Mouse (Mus musculus) liver, embryonic 14.5 days (tissue): ENCODE results near the gene Snx20.

ENCODE experiments used
- CTCF ChIP-seq: IDR thresholded peaks from 2 replicates; pipeline ENCODE4 v1.5.1; 2016; ENCODE audit warnings: antibody characterized with exemption, low read depth, control low read depth
- EP300 ChIP-seq: IDR thresholded peaks from 2 replicates; pipeline ENCODE4 v1.6.1; 2016; ENCODE audit warnings: antibody characterized with exemption, low read depth

DNA sequence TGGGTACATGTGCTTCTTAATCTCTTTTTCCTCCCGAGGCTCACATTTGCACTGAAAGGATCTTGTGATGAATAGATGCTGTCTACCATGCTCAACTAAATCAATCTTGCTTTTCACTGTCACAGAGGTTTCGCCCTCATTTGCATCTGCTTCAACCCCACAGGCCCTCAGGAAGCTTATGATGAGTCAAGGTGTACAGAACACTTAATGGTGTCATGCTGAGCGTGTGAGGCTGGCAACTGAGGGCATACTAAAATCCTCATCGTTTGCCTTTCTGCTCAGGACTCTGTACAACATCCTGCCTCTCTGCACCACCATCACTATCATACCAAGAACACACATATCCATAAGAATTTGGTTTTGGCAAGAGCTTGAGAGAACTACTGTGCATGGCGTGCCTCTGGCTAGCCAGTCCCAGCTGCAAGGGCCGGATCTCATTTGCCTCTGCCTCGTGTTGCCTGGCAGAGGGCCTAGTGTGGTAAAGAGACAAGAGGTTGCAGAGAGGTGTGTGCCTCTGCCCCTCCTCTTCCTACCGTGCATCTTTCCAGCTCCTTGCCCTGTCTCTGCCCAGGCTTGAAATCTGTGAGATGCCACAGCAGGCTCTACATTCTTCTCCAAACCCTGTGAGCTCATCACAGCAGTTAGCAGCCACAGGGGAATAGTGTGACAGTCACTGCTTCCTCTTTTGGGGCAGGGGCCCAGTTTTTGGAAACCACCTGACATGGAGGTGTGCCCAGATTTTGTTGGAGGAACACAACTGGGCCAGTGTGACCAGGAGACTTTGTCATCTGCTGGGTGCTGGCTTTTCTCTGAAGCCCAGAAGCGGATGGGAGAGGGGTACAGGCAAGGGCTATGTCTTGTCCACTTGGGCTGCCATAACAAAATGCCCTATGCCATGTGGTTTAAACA, 1.4 kb upstream of the Snx20 start:
- no peak for TF ChIP-seq CTCF
- no peak for TF ChIP-seq EP300
